ENCODE assay signal across 8 mouse cellular contexts in genomic region chr13:55171517-55172335, GRCm38 (mm10). TPM values are rescaled to one million over a fixed set of nuclear protein-coding genes. Genes with fewer than 3 reads are reported as not detected.
DNase-seq lines count a peak whose midpoint lies in the region; ATAC-seq lines count a peak whose summit lies in the region.

No protein-coding gene starts in this region.

- H3K9me3 ChIP-seq in hindbrain, embryonic 11.5 days (ENCODE audit: control insufficient read depth, low read length), result no peaks in the 10 kb centered on the region

- peaks cover 24% of the 10 kb centered on the region for H3K4me1 ChIP-seq in hindbrain, embryonic 11.5 days (replicated peaks; ENCODE audit: control insufficient read depth, insufficient read depth, low read length)

- H3K9ac ChIP-seq in hindbrain, embryonic 11.5 days (ENCODE audit: low read depth, low read length), result peak overlapping the region; percentile 42; the same call in 1 of the 2 replicates

- peak; percentile 70 for ATAC-seq in hindbrain, embryonic 11.5 days (ENCODE audit: low FRiP score)

- 16% methylated on average over 26 of the region's 26 CpGs for WGBS in hindbrain, embryonic 11.5 days

- intact Hi-C loops in left cerebral cortex, postnatal 14 days (cut with DNase I), result loop anchor here (5.0 kb wide), 1 partner anchor 64 kb away; the partner anchor contains the start of gene Zfp346

- peak overlapping the region; percentile 79 for H3K27ac ChIP-seq in hindbrain, embryonic 11.5 days (ENCODE audit: low read depth, low read length)

- H3K4me2 ChIP-seq in hindbrain, embryonic 11.5 days (replicated peaks; ENCODE audit: low read depth, low read length), result peak overlapping the region; percentile 36

- H3K27me3 ChIP-seq in hindbrain, embryonic 11.5 days (ENCODE audit: control insufficient read depth, insufficient read depth, low read length), result no peaks in the 10 kb centered on the region

- DNase-seq in urinary bladder, postnatal 14 days (ENCODE audit: low spot score), result peak; percentile 45
- DNase-seq in urinary bladder, adult 2 months (ENCODE audit: low spot score), result no peak
- DNase-seq in forelimb bud, embryonic 11.5 days (ENCODE audit: low read depth, low spot score), result peak; percentile 49
- peak; percentile 61 for DNase-seq in hindbrain, embryonic 11.5 days (ENCODE audit: low spot score)
- DNase-seq in left cerebral cortex, postnatal 14 days (ENCODE audit: low spot score in 2 of 2), result peak; percentile 45 to 69
- DNase-seq in lung, postnatal 4 days, result peak; percentile 66 to 89
- DNase-seq in right cerebral cortex, postnatal 4 days, result peak; percentile 57
- no peak for DNase-seq in spleen, adult 18-20 months

- no peaks in the 10 kb centered on the region for H3K36me3 ChIP-seq in hindbrain, embryonic 11.5 days (ENCODE audit: control insufficient read depth, insufficient read depth, low read length)

- peak overlapping the region; percentile 10; the same call in 1 of the 2 replicates for H3K4me3 ChIP-seq in hindbrain, embryonic 11.5 days (ENCODE audit: low read depth, low read length)

RNA-seq across cellular contexts. Expression of gene Fgfr4, which starts 19.3 kb away (rescaled TPM):
- 0.15 and 0.66 TPM in 2 replicates for polyA plus RNA-seq in urinary bladder, adult 2 months (2012; rRNA removed)
- polyA plus RNA-seq in hindbrain, embryonic 11.5 days (2014; fragmentation: Nextera tagmentation; extraction: Ambion mirVana), result 0.66 and 1.5 TPM in 2 replicates
- total RNA-seq in left cerebral cortex, postnatal 14 days (2021), result under 1 TPM; 0.11 to 0.25 TPM

RNA-seq across cellular contexts. Expression of gene Nsd1, which starts 37.9 kb away (rescaled TPM):
- 25.8 and 32.1 TPM in 2 replicates for polyA plus RNA-seq in urinary bladder, adult 2 months (2012; rRNA removed)
- 64.5 and 108 TPM in 2 replicates for polyA plus RNA-seq in hindbrain, embryonic 11.5 days (2014; fragmentation: Nextera tagmentation; extraction: Ambion mirVana)
- total RNA-seq in left cerebral cortex, postnatal 14 days (2021), result 100 to 1,000 TPM; 135 to 140 TPM

RNA-seq across cellular contexts. Expression of gene Gm17617, which starts 38.4 kb away (rescaled TPM):
- not detected in 2 replicates for polyA plus RNA-seq in urinary bladder, adult 2 months (2012; rRNA removed)
- not detected in 2 replicates for polyA plus RNA-seq in hindbrain, embryonic 11.5 days (2014; fragmentation: Nextera tagmentation; extraction: Ambion mirVana)
- not detected for total RNA-seq in left cerebral cortex, postnatal 14 days (2021)

Comparison
In these comparisons a context has a peak if more than half of its experiments do, and no peak if none do; other contexts are left out.
1. DNase-seq: peak in urinary bladder, postnatal 14 days (single experiment), forelimb bud, embryonic 11.5 days (single experiment), hindbrain, embryonic 11.5 days (single experiment), left cerebral cortex, postnatal 14 days (2 of 2), lung, postnatal 4 days (2 of 2) and right cerebral cortex, postnatal 4 days (single experiment); none in urinary bladder, adult 2 months (single experiment) and spleen, adult 18-20 months (0 of 2).